Comparison of ENCODE assay signal across 20 mouse cellular contexts in the genomic region with DNA sequence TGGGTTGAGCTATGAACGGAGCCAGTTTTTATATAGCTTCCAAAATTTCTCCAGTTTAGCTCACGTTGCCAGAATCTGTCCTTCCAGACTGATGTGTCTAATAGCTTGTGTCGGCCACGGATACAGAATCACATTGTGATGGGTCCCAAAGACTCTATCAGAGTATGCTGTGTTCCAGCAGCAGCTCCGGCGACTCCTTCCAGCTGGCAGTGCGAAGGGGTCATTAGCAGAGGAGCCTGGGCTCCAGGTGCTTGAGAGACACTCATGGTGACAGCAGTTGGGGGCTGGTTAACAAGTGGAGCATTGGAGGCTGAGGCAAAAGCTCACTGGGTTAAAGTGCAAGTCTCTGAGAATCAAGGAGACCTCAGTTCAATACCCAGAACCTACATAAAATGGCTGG.
A peak's percentile ranks its signal among the peaks of the same experiment; 100 is the strongest.
DNase-seq lines count a peak whose midpoint lies in the region; ATAC-seq and TF ChIP-seq lines count a peak whose summit lies in the region.
"Had no signal": no experiment of that assay in that cellular context is flagged by ENCODE, and none has a peak within 500 bp of the region (broad histone marks: within the 10 kb centered on the region; RNA-seq: fewer than 3 reads in every experiment).

No protein-coding gene starts in this region.

- H3K9me3 ChIP-seq in forebrain, embryonic 16.5 days (ENCODE audit: control insufficient read depth, low read length), result no peaks in the 10 kb centered on the region
- H3K9me3 ChIP-seq in forebrain, embryonic 11.5 days (ENCODE audit: control insufficient read depth, low read length), result no peaks in the 10 kb centered on the region
- no peaks in the 10 kb centered on the region for H3K9me3 ChIP-seq in heart, embryonic 10.5 days
- H3K9me3 ChIP-seq in hindbrain, postnatal 0 days (ENCODE audit: low read length), result no peaks in the 10 kb centered on the region
- no peaks in the 10 kb centered on the region for H3K9me3 ChIP-seq in hindbrain, embryonic 10.5 days
- H3K9me3 ChIP-seq: forebrain, embryonic 12.5 days; kidney, embryonic 15.5 days had no signal

- no peaks in the 10 kb centered on the region for H3K36me3 ChIP-seq in forebrain, embryonic 16.5 days (ENCODE audit: control insufficient read depth, insufficient read depth)
- no peaks in the 10 kb centered on the region for H3K36me3 ChIP-seq in forebrain, embryonic 11.5 days (ENCODE audit: control insufficient read depth, insufficient read depth, low read length)
- H3K36me3 ChIP-seq in heart, embryonic 10.5 days, result no peaks in the 10 kb centered on the region
- no peaks in the 10 kb centered on the region for H3K36me3 ChIP-seq in hindbrain, postnatal 0 days (ENCODE audit: insufficient read depth, low read length)
- no peaks in the 10 kb centered on the region for H3K36me3 ChIP-seq in hindbrain, embryonic 10.5 days
- H3K36me3 ChIP-seq: forebrain, embryonic 12.5 days; kidney, embryonic 15.5 days had no signal

- no peaks in the 10 kb centered on the region for H3K4me1 ChIP-seq in forebrain, embryonic 16.5 days (replicated peaks; ENCODE audit: control insufficient read depth, insufficient read depth, low read length)
- no peaks in the 10 kb centered on the region for H3K4me1 ChIP-seq in forebrain, embryonic 11.5 days (replicated peaks; ENCODE audit: control insufficient read depth, insufficient read depth, low read length)
- peaks cover 22% of the 10 kb centered on the region for H3K4me1 ChIP-seq in heart, embryonic 10.5 days
- H3K4me1 ChIP-seq in hindbrain, postnatal 0 days (ENCODE audit: insufficient read depth, low read length), result no peaks in the 10 kb centered on the region
- H3K4me1 ChIP-seq in hindbrain, embryonic 10.5 days (replicated peaks), result no peaks in the 10 kb centered on the region
- H3K4me1 ChIP-seq: forebrain, embryonic 12.5 days; kidney, embryonic 15.5 days had no signal

- WGBS in forebrain, embryonic 16.5 days, result 70% methylated on average over 7 of the region's 7 CpGs
- WGBS in forebrain, embryonic 11.5 days, result 85% methylated on average over 7 of the region's 7 CpGs
- WGBS in heart, embryonic 10.5 days, result 75% methylated on average over 7 of the region's 7 CpGs
- 66% methylated on average over 7 of the region's 7 CpGs for WGBS in hindbrain, postnatal 0 days
- 89% methylated on average over 7 of the region's 7 CpGs for WGBS in hindbrain, embryonic 10.5 days

- no peak for DNase-seq in forebrain, embryonic 11.5 days (ENCODE audit: low spot score)
- peak; percentile 97 for DNase-seq in heart, adult 11 months
- no peak for DNase-seq in heart, embryonic 10.5 days (ENCODE audit: low spot score)
- DNase-seq in hindbrain, postnatal 0 days (ENCODE audit: low spot score), result peak; percentile 10
- DNase-seq in hindbrain, embryonic 10.5 days (ENCODE audit: low spot score), result no peak
- DNase-seq in heart, postnatal 4 days, result peak; percentile 25
- no peak for DNase-seq in urinary bladder, postnatal 14 days (ENCODE audit: low spot score)
- DNase-seq: adrenal gland, postnatal 25 days; cerebellum, adult 11 months; cerebellum, adult 9-11 months; kidney, adult 11 months; kidney, postnatal 36 days; layer of hippocampus, postnatal 36 days; lung, postnatal 4 days; midbrain, embryonic 14.5 days; right cerebral cortex, postnatal 25 days; spleen, adult 18-20 months had no signal

- no peak overlapping the region for H3K4me3 ChIP-seq in forebrain, embryonic 16.5 days (replicated peaks; ENCODE audit: low read length)
- no peak overlapping the region for H3K4me3 ChIP-seq in forebrain, embryonic 11.5 days (ENCODE audit: low read depth, low read length)
- H3K4me3 ChIP-seq in heart, embryonic 10.5 days, result no peak overlapping the region
- no peak overlapping the region for H3K4me3 ChIP-seq in hindbrain, postnatal 0 days (ENCODE audit: low read length)
- no peak overlapping the region for H3K4me3 ChIP-seq in hindbrain, embryonic 10.5 days
- H3K4me3 ChIP-seq: forebrain, embryonic 12.5 days; kidney, embryonic 15.5 days had no signal

- no peak overlapping the region for H3K9ac ChIP-seq in forebrain, embryonic 16.5 days (replicated peaks; ENCODE audit: low read depth, low read length)
- H3K9ac ChIP-seq in forebrain, embryonic 11.5 days (ENCODE audit: low read length), result no peak overlapping the region
- H3K9ac ChIP-seq in hindbrain, postnatal 0 days (replicated peaks; ENCODE audit: low read length), result no peak overlapping the region
- H3K9ac ChIP-seq: forebrain, embryonic 12.5 days; kidney, embryonic 15.5 days had no signal

- no peak overlapping the region for H3K4me2 ChIP-seq in forebrain, embryonic 16.5 days (ENCODE audit: low read length)
- H3K4me2 ChIP-seq in forebrain, embryonic 11.5 days (ENCODE audit: low read depth, low read length, severe bottlenecking), result no peak overlapping the region
- H3K4me2 ChIP-seq in hindbrain, postnatal 0 days (ENCODE audit: low read depth, low read length), result no peak overlapping the region
- H3K4me2 ChIP-seq: forebrain, embryonic 12.5 days; kidney, embryonic 15.5 days had no signal

- ATAC-seq in forebrain, embryonic 16.5 days, result 0 out of 2 replicates have a peak, but pooled peaks have one; percentile 50
- ATAC-seq in forebrain, embryonic 11.5 days (replicated peaks; ENCODE audit: low FRiP score), result no peak
- ATAC-seq in hindbrain, postnatal 0 days, result peak; percentile 58

- TF ChIP-seq CTCF in hindbrain, postnatal 0 days (IDR thresholded peaks at IDR 0.05; ENCODE audit: low read depth), result no peak

- H3K27ac ChIP-seq in forebrain, embryonic 16.5 days (ENCODE audit: low read length), result no peak overlapping the region
- H3K27ac ChIP-seq in forebrain, embryonic 11.5 days (ENCODE audit: low read depth, low read length), result no peak overlapping the region
- H3K27ac ChIP-seq in heart, embryonic 10.5 days, result no peak overlapping the region
- H3K27ac ChIP-seq in hindbrain, postnatal 0 days, result no peak overlapping the region
- H3K27ac ChIP-seq in hindbrain, embryonic 10.5 days, result no peak overlapping the region
- H3K27ac ChIP-seq: forebrain, embryonic 12.5 days; kidney, embryonic 15.5 days had no signal

- no peaks in the 10 kb centered on the region for H3K27me3 ChIP-seq in forebrain, embryonic 16.5 days (replicated peaks; ENCODE audit: control insufficient read depth, insufficient read depth, low read length)
- H3K27me3 ChIP-seq in forebrain, embryonic 11.5 days (ENCODE audit: control insufficient read depth, insufficient read depth, low read length), result no peaks in the 10 kb centered on the region
- no peaks in the 10 kb centered on the region for H3K27me3 ChIP-seq in heart, embryonic 10.5 days (ENCODE audit: insufficient read depth, poor library complexity, severe bottlenecking)
- no peaks in the 10 kb centered on the region for H3K27me3 ChIP-seq in hindbrain, postnatal 0 days (ENCODE audit: insufficient read depth, low read length)
- H3K27me3 ChIP-seq in hindbrain, embryonic 10.5 days (ENCODE audit: insufficient read depth, poor library complexity, severe bottlenecking), result no peaks in the 10 kb centered on the region
- H3K27me3 ChIP-seq: forebrain, embryonic 12.5 days; kidney, embryonic 15.5 days had no signal

Comparison
In these comparisons a context has a peak if more than half of its experiments do, and no peak if none do; other contexts are left out.
1. DNase-seq: peak in heart, adult 11 months (single experiment), hindbrain, postnatal 0 days (single experiment) and heart, postnatal 4 days (single experiment); none in forebrain, embryonic 11.5 days (single experiment), heart, embryonic 10.5 days (single experiment), hindbrain, embryonic 10.5 days (single experiment) and urinary bladder, postnatal 14 days (single experiment).